Mouse (Mus musculus): ENCODE data around the gene Bcas3. TPM values are rescaled to one million over a fixed set of nuclear protein-coding genes. Genes with fewer than 3 reads are reported as not detected.
"Not testable (repeated sequence)": the region's sequence is repeated elsewhere in the genome, so short reads cannot be mapped to it uniquely, and the experiment has no call there.

The Bcas3 gene
- total RNA-seq, 2 experiments from 2014 or later: 25.3 to 28.5 TPM

DNA sequence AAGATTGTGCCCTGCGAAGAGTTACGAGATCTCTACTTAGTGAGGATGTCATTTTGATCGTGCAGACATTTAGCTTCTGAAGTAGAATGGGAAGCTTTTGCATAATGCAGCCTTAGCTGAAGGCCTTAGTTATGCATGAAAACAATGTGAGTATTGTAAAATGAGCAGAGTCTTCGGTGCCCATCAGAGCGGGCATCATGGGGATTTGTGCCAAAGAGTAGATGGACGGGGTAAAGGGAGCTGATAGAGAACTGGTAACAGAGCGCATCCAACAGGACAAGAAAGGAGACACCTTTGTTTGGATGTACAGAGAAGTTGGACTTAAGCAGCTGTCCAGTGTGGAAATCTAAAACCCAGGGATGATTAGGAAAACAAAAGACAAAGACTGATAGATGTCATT is 108.6 kb downstream of the Bcas3 start:
- DNase-seq: no peak
- intact Hi-C loops (cut with DNase I; ENCODE audit: low total_unique reads): no loop called here

DNA sequence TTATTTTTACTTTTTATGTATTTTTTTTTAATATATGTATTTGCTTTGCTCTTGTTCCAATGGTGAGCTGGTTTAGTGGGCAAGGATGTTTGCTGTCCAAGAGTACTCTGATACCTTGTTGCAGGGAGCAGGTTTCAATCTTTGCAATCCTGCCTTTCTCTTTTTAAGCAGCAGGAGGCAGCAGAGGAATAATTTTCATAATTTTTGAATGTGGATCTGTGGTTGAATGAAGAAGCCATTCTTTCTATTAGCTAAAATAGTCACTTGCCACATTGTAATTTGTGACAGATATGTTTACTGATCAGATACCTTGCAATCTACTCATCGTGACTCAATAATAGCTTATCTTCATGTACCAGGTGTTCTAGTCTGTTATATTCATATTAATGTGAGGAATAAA is 116.6 kb downstream of the Bcas3 start:
- DNase-seq: no peak
- intact Hi-C loops (cut with DNase I; ENCODE audit: low total_unique reads): loop anchor here (5.0 kb wide), 1 partner anchor 87 kb away; no protein-coding TSS in a partner anchor

DNA sequence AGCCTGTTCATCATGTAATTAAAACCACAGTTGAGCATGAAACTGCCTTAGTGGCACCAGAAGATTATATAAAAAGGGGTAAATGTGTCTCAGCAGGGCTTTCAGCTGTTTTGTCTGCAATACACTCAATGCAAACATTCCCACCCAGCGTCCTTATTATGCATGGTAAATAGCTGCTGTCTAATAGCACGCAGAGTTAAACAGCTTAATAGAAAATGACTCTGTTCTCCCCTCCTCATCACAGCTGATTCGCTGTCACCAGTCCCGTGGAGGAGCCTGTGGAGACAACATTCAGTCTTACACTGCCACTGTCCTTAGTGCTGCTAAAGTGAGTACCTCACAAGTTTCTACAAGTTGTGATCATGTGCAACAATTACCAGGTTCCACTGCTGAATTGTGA is 117.5 kb downstream of the Bcas3 start:
- intact Hi-C loops (cut with DNase I; ENCODE audit: low total_unique reads): loop anchor here (5.0 kb wide), 1 partner anchor 357 kb away; no protein-coding TSS in a partner anchor
- no peak for DNase-seq

DNA sequence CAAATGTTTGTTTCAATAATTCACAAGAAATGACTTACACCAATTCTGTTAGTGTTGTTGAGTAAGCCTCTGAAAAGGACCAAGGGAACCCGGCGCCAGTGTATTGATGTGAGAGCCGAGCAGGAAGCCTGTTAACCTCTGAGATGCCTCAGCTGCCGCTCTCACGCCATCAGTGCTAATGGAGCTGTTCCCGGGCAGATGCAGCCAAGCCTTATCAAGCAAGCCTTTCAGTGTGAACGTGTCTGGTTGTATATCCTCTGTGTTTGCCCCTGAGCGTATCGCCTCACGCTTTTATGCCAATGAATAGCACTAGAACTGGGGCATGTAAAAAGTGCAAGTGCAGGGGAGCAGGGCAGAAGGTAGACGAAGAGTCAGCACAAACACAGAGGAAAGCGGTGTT is 121.4 kb downstream of the Bcas3 start:
- DNase-seq: no peak

DNA sequence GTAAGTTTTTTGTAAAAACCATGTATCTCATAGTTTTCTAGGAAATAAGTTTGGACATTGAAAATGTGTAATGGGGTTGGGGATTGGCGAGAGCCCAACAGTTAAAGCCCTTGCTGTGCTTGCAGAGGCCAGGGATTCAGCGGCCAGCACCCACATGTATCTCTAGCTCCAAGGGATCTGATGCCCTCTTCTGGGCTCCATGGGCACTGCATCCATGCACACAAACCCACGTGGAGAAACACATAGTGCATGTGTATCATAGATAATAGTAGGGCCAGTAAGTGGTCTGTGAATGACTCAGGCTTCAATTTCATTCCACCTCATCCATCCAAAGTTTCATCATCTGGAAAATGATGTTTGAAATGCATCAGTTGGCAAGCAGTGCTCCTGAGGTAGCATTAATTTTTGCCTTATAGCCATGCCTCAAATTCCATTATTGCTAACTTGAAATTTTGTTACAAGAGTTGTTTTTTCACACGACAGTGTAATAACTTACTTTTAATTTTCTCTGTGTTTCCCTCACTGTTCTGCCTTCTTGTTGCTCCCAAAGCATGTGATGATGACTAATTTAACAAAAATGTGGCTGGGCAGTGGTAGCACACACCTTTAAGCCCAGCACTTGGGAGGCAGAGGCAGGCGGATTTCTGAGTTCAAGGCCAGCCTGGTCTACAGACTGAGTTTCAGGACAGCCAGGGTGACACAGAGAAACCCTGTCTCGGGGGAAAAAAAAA is 129.9 kb downstream of the Bcas3 start:
- DNase-seq: no peak
- intact Hi-C loops (cut with DNase I; ENCODE audit: low total_unique reads): no loop called here

More for the DNA sequence above, 121.4 kb downstream of the Bcas3 start:
- intact Hi-C loops (cut with DNase I; ENCODE audit: low total_unique reads): loop anchor here (5.0 kb wide), 1 partner anchor 353 kb away; no protein-coding TSS in a partner anchor

DNA sequence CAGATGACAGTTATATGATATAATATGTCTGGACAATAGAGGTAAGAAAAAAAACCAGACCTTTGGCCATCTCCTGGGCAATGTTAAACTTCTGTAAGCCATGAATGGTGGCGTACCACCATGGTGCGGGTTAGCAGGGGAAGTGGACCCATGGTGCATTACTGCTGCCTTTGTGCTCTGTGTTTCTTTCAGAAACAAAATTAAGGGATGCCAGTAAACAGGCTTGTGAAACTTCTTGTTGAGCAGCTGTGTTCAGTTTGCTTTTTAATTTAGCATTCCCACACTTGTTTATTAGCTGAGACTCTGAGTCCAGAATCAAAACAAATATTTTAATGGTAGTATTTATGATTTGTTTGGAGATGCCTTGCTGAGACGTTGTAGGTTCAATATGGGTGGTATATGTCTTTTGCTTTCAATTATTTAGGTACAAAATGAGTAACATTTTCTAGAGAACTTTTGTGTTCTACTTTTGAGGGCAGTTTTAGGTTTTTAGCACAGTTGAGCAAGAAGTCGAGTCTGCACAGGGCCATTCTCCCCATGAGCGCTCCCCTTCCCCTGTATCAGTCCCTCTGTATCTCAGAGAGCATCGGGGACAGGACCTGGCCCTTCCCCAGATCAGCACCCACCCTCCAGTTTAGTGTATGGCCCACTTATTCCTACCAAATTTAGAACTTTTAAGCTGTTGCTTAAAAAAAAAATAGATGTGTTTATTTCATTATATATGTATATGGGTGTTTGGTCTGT is 132.4 kb downstream of the Bcas3 start:
- intact Hi-C loops (cut with DNase I; ENCODE audit: low total_unique reads): no loop called here
- no peak for DNase-seq

DNA sequence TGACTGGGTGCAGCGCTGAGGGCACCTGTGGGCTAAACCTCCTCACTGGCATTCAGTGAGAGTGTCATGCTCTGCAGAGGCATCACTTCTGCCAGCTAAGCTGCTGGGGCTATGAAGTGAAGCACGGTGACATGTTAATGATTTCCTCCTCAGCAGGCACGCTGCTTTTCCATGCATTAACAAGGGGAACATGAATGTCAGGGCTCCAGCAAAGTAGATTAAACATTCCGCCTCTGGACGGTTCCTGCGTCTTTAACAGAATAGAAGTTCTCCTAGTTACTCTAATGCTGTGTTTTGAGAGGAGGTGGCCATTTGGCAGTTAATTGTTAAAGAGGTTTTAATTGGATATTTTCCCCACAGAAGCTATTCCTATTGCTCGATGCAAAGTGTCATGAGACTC is 134.5 kb downstream of the Bcas3 start:
- intact Hi-C loops (cut with DNase I; ENCODE audit: low total_unique reads): no loop called here
- no peak for DNase-seq

DNA sequence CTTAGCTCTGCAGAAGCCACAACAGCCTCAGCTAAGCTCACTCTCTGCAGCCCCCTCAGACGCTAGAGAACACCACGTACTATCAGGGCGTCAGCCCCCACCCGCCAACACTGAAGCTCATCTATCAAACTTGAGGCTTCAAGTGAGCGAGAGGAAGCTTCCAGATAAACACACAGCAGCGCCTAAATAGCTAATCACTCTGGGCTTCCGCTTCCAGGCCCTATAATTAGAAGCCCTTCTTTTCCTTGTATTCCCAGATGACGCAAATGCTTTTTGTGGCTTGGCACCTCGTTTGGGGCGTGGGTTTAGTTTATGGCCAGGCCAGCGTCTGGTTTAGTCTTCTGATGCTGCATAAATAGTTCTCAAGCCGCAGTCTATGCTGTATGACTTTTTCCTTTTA is 139.3 kb downstream of the Bcas3 start:
- intact Hi-C loops (cut with DNase I; ENCODE audit: low total_unique reads): no loop called here
- DNase-seq: peak; percentile 58

- intact Hi-C loops (cut with DNase I; ENCODE audit: low total_unique reads): no loop called here
- DNase-seq: no peak
Observed at GRCm38 (mm10) chr11:85492666-85493065, 139.7 kb downstream of the Bcas3 start.

GRCm38 (mm10) chr11:85499561-85499960 is 146.6 kb downstream of the Bcas3 start:
- DNase-seq: no peak
- intact Hi-C loops (cut with DNase I; ENCODE audit: low total_unique reads): no loop called here

DNA sequence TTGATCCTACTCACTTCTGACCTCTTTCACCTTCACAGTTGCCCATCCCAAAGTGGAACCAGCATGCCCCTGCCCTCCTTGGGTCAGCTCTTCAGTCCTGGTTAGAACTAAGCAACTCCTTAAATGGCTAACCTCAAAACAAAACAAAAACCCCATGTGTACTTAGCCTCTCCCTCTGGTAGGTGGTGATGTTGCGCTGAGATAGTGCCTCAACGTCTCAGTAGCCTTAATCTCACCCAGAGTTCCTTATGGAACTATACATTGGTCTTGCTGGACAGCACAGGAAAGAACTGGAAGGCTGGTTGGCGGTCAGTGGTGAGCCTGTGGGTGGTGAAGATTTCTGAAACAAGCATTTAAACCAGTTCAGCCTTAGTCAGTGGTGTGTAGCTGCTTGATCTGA is 149.1 kb downstream of the Bcas3 start:
- intact Hi-C loops (cut with DNase I; ENCODE audit: low total_unique reads): no loop called here
- no peak for DNase-seq

- intact Hi-C loops (cut with DNase I; ENCODE audit: low total_unique reads); DNase-seq: not testable (repeated sequence)
Observed at GRCm38 (mm10) chr11:85504812-85505211, 151.8 kb downstream of the Bcas3 start.

GRCm38 (mm10) chr11:85505811-85506210 is 152.8 kb downstream of the Bcas3 start:
- no peak for DNase-seq
- intact Hi-C loops (cut with DNase I; ENCODE audit: low total_unique reads): no loop called here

- intact Hi-C loops (cut with DNase I; ENCODE audit: low total_unique reads): no loop called here
- DNase-seq: no peak
Observed at GRCm38 (mm10) chr11:85509334-85509733, 156.4 kb downstream of the Bcas3 start.

GRCm38 (mm10) chr11:85511270-85511904 is 158.4 kb downstream of the Bcas3 start:
- intact Hi-C loops (cut with DNase I; ENCODE audit: low total_unique reads): no loop called here

GRCm38 (mm10) chr11:85516724-85517123 is 163.8 kb downstream of the Bcas3 start:
- intact Hi-C loops (cut with DNase I; ENCODE audit: low total_unique reads): loop anchor here (5.0 kb wide), 1 partner anchor 306 kb away; no protein-coding TSS in a partner anchor
- DNase-seq: no peak

More at GRCm38 (mm10) chr11:85511270-85511904, 158.4 kb downstream of the Bcas3 start:
- no peak for DNase-seq

GRCm38 (mm10) chr11:85518025-85518756 is 165.2 kb downstream of the Bcas3 start:
- intact Hi-C loops (cut with DNase I; ENCODE audit: low total_unique reads): loop anchor here (5.0 kb wide), 1 partner anchor 304 kb away; no protein-coding TSS in a partner anchor

GRCm38 (mm10) chr11:85520236-85520635 is 167.3 kb downstream of the Bcas3 start:
- no peak for DNase-seq
- intact Hi-C loops (cut with DNase I; ENCODE audit: low total_unique reads): no loop called here

More at GRCm38 (mm10) chr11:85518025-85518756, 165.2 kb downstream of the Bcas3 start:
- no peak for DNase-seq

DNA sequence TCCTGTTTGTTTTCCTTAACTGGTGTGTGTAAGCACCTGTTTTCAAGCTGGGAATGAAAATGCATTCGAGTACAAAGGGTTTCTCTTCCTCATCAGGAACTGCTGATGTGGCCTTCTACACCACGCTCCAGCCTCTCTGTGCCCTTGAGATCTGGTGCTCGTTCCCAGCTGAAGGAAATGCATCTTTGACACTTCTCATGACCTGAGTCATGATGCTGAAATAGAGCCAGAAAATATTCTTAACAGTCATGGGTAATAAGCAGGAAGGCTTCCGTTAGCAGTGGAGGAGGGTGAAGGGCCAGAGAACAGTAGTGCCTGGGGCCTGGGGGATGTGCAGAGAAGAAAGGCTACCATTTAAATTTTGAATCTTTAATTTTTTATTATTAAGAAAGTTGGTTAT is 168.0 kb downstream of the Bcas3 start:
- peak; percentile 13 for DNase-seq
- intact Hi-C loops (cut with DNase I; ENCODE audit: low total_unique reads): no loop called here
